Mouse (Mus musculus): ENCODE results near the gene Sacm1l.

The Sacm1l gene

DNA sequence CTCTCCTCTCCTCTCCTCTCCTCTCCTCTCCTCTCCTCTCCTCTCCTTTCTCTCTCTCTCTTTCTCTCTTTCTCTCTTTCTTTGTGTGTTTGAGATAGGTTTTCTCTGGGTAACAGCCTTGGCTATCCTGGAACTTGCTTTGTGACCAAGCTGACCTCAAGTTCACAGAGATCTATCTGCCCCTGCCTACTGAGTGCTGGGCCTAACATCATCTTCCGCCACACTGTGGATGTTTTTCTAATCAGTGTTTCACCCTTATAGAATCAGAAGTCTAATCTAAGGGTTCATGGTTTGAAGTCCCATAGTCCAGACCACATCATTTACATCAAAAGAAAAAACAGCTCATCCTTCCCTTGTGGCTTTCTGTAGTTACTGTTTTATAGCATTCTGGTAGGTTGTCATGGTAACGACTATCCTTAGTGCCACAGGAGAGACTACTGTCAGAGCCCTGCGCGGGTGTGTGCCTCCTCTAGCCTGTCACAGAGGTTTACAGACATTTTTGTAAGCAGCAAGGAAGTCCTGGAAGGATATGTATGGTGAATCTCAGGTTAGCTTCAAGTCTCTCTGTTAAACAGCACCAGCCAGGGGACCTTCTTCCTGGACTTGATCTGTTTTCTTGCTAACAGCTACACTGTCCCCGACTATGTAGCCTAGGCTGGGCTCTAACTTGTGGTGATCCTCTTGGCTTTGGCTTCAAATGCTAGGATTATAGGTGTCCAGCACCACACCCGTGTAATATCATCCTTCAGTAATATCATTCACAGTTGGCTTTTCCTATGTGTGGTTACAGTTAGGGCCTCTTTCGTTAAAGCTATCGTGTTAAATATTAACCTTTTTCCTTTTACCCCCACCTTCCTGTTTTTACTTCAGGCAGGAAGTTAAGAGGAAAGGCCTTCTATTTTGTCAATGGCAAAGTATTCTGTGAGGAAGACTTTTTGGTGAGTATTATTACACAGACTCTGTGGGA lies 19.6 kb upstream of the Sacm1l start:
- DNase-seq (ENCODE audit: low read depth, low spot score), result no peak

DNA sequence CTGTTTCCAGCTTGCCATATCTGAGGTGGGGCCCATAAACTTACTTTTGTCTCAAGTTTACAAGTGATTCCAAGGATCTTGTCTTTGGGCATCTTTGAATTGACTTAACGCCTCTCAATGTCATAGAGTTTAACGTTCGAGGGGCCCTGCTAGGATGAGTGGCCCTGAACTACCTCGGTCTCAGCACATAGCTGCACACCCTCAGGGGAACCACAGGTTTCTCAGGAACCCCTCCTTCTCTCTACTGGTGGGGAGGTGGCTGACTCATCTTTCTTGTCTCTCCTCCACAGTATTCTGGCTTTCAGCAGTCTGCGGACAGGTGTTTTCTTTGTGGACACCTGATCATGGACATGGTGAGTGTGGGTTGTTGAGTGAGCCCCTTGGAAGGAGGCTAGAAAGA lies 18.6 kb upstream of the Sacm1l start:
- DNase-seq (ENCODE audit: low read depth, low spot score), result no peak

DNA sequence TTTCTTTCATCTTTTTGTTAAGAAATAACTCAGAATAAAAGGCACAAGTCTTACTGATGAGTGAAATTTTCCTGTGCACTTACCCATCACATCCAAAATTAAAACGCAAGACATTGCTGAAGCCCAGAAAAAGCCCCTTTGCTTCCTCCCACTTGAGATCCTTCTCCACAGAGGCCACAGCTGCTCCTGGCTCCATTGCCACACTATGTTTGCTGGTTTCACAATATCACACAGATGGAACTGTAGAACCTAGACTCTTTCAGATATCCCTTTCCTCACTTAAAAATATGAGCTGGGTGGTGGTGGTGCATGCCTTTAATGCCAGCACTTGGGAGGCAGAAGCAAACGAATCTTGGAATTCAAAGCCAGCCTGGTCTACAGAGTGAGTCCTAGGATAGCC lies 17.1 kb upstream of the Sacm1l start:
- no peak for DNase-seq (ENCODE audit: low read depth, low spot score)

DNA sequence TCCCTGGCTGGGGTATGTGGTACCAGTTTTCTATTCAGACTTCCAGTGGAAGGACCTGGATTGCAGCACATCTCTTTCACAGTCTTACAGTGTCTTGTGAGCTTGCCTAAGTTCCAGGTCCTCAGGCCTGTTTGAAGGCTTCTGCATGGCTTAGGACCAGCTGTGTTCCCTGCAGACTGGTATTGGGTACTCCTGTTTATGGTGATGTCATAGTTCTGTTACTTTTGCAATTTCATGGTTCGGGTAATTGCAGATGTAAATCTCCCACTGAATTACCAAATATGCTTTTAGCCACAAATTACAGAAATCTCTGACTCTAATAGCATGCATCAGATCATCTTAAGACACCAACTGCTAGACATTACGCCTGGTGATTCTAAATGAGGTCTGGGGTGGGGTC lies 14.5 kb upstream of the Sacm1l start:
- no peak for DNase-seq (ENCODE audit: low read depth, low spot score)

DNA sequence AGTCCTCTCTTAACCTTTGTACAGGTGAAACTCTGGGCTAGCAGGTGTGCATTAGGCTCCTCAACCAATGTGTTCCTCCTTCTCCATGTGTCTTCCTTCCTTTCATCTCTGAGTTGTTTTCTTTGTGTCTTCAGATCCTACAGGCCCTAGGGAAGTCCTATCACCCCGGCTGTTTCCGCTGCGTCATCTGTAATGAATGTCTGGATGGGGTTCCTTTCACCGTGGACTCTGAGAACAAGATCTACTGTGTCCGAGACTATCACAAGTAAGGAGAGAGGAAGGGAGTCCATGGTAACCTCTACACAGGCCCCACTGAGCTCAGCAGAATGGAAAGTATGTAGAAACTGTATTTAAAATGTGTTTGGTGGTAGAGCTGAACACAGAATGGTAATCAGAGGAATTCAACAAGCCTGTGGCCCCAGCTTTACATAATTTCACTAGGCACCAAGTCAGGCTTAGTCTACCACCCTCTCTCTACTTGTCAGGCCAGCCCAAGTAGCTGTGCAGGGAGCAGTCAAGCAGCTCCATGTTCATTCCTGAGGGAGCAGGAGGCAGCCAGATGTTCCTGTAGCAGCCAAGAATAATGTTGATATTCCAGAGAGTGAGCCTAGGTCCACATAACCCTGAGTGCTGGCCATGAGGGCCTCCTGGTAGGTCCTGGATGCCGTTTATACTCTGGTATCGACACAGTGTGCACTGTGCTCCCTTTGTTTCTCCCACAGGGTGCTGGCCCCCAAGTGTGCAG lies 12.7 kb upstream of the Sacm1l start:
- no peak for DNase-seq (ENCODE audit: low read depth, low spot score)

DNA sequence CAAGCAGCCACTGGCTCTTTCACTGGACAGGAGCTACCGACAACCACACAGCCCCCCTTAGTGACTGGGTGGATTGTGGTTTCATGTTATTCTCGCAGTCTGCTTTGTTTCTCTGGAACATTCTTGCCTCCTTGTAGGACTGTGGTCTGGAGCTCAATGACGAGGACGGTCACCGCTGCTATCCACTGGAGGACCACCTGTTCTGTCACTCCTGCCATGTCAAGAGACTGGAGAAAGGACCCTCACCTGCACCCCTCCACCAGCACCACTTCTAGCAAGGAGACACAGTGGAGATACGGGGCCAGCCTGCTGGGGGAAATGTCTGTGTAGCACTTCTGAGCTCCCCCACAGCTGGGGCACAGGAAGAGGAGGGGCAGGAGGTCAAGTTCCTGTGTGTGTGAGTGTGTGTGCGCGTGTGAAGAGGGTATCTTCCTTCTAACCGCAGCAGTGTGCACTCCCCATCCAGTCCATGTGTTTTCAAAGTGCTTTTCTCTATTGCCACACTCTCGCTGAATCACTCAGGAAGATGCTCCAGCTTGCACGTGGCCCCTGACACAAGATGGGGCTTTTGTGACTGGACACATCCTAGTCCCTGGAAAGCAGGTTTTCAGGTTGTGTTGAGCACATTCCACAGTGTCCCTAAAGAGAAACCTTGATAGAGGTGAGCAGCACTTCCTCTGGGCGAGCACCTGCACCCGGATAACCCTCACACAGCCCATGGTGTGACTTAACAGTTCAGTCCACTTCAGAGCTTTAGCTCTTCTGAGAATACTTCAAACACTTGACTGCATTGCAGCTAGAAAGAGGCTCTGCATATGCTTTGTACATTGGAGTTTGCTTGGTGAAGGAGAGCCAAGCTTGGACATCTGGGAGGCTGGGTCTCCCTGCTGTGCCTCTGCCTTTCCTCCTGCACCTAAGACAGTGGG lies 10.3 kb upstream of the Sacm1l start:
- DNase-seq (ENCODE audit: low read depth, low spot score), result no peak

DNA sequence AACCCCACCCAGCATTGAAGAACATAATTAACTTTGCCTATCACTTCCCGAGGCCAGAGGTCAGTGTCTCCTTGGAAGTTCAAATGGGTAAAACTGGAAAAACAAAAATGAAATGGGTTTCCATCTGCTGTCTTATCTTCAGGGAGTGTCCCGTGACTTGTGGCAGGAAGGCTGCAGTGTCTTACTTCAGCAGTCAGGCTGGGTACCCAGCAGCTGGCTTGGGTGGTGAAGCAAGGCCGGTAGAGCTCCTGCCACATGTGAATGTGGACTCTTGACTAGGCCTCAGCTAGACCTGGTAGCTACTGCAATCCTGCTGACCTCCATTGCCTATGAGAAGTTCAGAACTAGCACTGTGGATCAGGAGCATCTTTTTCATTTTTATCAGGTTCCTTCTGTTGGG lies 8.8 kb upstream of the Sacm1l start:
- DNase-seq (ENCODE audit: low read depth, low spot score), result no peak

DNA sequence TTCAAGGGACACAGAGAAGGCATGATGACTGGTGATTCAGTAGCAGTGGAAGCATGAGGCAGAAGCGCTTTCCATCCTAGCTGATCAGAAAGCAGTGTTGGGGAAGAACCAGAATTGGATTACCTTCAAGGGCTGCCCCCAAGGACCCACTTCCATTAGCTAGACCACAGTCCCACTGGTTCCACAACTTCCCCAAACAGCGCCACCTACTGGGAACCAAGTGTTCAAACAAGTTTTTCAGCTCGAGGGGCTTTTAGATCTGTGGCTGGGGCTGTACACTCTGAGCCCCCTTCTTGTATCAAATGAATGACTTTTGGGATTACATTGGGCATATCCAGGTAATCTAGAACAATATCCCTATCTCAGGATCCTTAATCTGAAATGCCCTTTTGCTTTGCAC lies 5.9 kb upstream of the Sacm1l start:
- DNase-seq (ENCODE audit: low read depth, low spot score), result peak; percentile 28

DNA sequence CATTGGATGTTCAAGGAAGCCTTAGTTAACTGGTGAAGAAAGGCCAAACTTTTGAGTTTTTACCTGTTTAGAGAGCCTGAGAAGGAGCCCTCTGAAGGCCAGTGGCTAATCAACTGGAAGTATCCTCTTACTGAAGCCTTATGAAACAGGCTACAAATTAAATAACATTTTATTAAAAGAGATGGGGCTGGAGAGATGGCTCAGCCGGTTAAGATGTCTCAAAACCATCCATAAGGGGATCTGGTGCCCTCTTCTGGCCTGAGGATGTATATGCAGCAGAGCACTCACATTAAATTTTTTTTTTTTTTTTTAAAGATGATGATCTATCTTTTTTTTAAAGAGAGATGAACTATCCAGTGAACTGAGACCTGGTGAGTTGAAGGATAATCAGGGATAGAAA lies 4.5 kb upstream of the Sacm1l start:
- peak; percentile 72 for DNase-seq (ENCODE audit: low read depth, low spot score)

DNA sequence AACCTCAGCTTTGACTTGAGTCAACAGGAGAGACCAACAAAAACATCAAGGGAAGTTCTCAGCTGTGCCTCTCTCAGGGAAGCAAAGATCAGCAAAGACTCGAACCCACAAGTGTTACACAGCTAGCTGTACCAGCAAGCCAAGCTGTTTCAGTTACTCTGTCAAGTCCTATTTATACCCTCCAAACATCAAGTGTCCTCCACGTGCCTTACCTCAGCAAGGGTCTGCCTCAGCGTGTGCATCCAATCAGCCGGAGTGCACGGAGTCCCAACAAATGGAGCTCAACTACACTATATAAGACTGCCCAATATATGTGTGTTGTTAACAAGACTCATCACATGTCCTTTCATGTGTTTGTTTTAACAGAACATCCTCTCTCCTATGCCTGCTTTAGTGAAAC lies 3.1 kb upstream of the Sacm1l start:
- no peak for DNase-seq (ENCODE audit: low read depth, low spot score)

DNA sequence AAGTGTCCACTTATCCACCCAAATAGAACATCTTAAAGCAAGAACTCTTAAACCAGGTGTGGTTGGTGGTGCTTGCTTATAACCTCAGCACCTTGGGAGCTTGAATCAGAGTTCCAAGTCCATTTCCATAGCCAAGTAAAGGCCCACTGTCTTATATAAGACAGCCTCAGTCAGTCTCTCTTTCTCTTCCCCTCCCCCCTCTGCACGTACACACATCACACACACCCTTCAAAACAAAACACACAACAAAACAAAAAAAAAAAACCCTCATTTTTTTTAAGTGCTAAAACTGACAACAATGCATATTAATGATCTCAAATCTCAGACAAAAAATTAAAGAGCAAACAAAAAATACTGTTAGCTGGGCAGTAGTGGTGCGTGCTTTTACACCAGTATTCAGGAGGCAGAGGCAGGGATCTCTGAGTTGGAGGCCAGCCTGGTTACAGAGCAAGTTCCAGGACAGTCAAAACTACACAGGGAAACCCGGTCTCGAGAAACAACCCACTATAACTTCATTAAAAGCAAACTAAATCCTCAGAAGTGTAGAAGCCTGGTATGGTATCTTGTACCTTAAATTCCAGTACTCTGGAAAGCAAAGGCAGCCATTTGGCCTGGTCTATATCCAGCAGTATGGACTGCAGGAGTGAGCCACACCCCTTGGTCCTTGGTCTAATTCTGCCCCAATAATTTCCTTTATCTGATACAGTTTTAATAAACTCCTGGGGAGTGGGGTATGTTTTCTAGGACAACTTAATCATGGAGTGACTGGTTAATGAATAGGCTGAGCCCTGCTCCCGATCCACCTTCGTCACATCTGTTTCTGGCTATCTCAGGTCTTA lies 1.3 kb upstream of the Sacm1l start:
- DNase-seq (ENCODE audit: low read depth, low spot score), result no peak

DNA sequence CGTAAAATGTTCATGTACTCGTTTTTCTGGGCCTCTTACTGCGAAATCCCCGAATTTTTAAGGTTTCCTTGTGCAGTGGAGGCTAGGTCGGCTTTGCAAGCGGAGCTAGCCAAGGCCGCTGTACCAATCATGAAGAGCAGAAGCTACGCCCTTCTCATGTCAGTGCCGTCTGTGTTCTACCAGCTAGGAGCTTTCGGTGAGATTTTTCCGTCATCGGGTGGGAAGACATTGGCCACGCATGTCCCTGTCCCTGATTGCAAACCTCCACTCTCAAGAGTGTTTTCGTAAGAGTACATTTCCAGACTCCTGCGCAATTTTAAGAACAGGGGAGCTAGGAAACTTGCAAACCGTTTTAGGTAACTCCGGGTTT lies 648 bp upstream of the Sacm1l start:
- DNase-seq (ENCODE audit: low read depth, low spot score), result peak; percentile 9

DNA sequence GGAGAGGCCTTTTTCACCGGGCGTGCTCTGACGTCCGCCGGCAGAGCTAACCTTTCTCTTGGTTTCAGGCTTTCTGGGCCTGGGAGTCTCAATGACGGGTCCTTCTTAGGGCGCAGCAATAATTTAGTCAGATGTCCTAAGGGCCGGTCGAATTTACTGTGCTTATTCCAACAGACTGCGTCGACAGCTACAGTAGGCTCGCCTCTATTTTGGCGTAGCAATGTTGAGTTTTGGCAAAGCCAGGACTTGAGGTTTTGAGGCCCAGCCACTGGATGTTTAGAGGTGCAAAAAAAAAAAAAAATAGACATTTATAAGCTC lies 558 bp downstream of the Sacm1l start:
- DNase-seq (ENCODE audit: low read depth, low spot score), result no peak

DNA sequence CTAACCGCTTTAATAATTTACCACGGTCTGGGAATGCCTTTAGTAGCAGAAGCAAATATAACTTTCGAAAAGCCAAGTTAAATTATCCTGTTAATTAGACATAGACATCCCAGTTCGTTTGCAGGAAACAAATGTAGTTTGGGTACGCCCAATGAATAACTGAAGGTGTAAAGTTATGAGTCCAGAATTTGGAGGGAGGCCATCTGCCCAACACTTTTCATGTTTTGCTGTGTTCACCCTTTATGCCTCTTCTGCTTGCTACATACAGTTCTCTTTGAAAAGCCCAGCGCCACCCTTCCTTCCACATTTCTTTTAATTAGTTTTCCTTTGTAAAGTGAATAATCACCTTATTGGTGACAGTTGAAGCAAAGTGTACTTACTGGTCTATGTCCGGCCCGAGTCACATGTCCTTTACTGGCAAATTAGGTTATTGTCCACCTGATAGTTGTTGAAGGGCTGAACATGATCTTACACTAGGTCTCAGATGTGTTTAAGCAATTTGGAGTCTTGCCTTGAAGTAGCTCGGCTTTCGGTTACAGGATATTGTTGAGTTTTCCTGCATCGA lies 1.1 kb downstream of the Sacm1l start:
- no peak for DNase-seq (ENCODE audit: low read depth, low spot score)

DNA sequence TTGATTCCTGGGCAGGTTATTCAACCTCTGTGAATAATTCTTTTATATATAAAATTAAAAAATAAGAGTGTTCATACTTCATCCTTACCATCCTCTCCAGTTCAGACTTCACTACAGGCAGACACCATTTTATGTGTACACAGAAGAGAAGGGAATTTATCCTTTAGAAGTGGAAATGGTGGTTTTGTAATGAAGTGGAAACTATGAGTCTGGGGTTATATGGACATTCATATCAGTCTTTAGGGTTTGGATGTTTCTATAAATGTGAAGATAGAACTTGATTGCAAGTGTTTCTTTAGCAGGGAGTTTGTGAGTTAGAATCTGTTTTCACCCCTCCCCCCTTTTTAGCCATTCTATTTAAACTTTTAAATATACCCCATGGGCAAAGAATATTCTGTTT lies 1.7 kb downstream of the Sacm1l start:
- DNase-seq (ENCODE audit: low read depth, low spot score), result no peak

DNA sequence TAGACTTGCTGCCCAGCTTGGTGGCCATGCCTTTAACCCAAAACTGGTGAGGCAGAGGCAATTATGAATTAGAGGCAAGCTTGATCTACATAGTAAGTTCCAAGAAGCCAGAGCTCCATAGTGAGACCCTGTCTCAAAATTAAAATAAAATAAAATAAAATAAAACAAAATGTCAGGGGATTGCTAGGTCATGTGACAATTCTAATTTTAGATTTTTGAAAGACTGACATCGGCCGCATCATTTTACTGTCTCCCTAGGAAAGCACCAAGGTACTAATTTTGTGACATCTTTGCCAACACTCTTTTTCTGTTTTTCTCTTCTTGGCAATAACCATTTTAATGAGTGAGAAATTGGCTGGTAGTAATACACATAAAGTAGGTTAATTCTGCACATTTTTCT lies 7.1 kb downstream of the Sacm1l start:
- no peak for DNase-seq (ENCODE audit: low read depth, low spot score)

DNA sequence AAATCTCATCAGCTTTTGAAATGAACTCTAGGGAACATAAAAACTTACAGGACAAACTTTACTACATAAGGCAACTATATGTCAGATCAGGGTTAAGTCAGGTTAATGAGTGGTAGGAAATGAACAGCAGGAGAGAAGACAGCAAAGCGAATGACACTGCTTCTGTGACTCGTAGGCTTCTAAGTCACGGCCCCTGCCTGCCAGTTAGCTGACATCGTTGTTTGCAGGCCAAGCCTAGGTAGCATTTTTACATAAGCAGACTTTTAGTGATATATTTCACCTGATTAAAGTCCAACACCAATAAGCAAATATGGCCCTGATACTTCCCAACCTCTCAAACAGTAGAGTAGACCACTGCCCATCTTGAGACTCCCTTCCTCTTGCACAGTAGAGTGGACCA lies 8.6 kb downstream of the Sacm1l start:
- DNase-seq (ENCODE audit: low read depth, low spot score), result no peak

DNA sequence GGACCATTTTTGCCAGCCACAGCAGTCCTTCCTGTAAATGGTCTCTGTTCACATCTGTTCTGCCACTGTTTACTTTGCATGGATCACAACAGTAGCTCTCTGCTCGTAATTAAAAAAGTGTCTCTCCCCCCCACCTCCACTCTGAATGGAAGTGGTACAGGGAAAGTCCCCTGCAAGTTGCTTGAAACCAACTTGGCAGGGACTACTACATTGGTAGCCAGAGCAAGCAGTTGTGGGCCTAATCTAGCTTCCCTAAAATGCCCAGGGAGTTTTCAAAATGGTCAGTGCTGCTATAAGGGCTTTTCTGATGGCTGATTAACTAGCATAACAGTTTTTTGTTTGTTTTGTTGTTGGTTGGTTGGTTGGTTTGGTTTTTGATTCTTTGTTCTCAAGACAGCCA lies 9.5 kb downstream of the Sacm1l start:
- no peak for DNase-seq (ENCODE audit: low read depth, low spot score)

DNA sequence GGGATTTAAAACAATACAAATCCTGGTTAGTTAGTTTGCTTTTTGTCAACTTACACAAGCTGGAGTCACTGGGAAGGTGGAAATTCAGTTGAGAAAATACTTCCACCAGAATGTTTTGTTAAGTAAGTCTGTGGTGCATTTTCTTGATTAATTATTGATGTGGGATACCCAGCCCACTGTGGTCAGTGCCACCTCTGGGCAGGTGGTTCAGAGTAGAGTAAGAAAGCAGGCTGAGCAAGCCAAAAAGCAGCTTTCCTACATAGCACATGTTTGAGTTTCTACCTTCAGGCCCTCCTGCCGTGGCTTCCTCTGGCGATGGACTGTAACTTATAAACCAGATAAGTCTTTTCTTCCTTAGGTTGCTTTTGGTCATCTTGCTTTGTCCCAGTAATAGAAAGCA lies 10.3 kb downstream of the Sacm1l start:
- no peak for DNase-seq (ENCODE audit: low read depth, low spot score)

DNA sequence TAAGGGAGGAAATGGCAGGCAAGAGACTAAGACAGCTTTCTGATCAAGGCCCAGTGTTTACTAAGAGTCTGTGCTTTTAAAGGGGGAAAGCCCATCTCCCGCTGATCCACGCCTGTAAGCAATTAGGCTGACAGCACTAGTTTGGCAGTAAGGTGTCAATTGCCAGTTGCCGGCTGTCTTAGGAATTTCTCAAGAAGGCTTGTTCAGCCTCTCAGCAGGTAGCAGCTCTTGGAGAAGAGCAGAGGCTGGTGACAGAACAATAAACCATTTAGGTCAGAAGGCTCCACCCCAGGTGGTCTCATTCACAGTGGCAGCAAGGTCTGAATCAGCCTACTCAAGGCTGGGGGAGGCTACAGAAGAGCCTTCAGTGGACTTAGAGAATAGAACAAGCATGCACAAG lies 25.0 kb downstream of the Sacm1l start:
- no peak for DNase-seq (ENCODE audit: low read depth, low spot score)

Data from retina, postnatal 7 days (tissue).